Mouse (Mus musculus): ENCODE measurements around the gene Atp6v0a1. TPM values are rescaled to one million over a fixed set of nuclear protein-coding genes. Genes with fewer than 3 reads are reported as not detected.
"Not testable (repeated sequence)": the region's sequence is repeated elsewhere in the genome, so short reads cannot be mapped to it uniquely, and the experiment has no call there.

Atp6v0a1 gene
- polyA plus RNA-seq, 1 experiment from 2014 or later: 47.8 TPM

DNA sequence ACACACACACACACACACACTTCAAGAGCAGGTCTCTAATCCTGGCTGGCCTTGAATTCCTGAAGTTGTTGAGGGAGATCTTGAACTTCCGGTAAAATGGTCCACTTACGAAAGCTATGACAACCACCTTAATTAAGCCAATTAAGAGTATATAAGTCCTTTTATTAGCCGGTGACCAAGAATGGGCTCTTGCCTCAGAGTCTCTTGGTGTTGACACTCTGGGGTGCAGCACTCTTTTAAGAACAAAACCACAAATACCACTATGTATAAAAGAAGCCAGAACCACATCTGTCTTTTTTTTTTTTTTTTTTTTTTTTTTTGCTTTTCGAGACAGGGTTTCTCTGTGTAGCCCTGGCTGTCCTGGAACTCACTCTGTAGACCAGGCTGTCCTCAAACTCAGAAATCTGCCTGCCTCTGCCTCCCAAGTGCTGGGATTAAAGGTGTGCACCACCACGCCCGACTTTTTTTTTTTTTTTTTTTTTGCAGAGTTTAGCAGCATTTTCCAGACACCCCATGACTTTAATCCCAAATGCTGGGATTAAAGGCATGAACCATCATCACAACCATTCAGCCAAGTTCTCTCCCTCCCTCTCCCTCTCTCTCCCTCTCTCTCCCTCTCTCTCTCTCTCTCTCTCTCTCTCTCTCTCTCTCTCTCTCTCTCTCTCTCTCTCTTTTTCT is 7.2 kb upstream of the Atp6v0a1 start:
- H3K9me3 ChIP-seq (replicated peaks; ENCODE audit: control insufficient read depth, low read length); H3K4me1 ChIP-seq (ENCODE audit: control insufficient read depth, insufficient read depth, low read length); H3K9ac ChIP-seq (ENCODE audit: low read length); H3K27ac ChIP-seq (ENCODE audit: low read length); H3K4me2 ChIP-seq (ENCODE audit: low read depth, low read length); ATAC-seq (ENCODE audit: insufficient read depth, low FRiP score); H3K36me3 ChIP-seq (ENCODE audit: control insufficient read depth, insufficient read depth, low read length); H3K4me3 ChIP-seq (replicated peaks; ENCODE audit: low read length); H3K27me3 ChIP-seq (ENCODE audit: control insufficient read depth, insufficient read depth, low read length): not testable (repeated sequence)
- WGBS: 84% methylated on average over 6 of the region's 6 CpGs

GRCm38 (mm10) chr11:101003025-101003685 is 6.1 kb upstream of the Atp6v0a1 start:
- peak; percentile 37; the same call in 1 of the 2 replicates for ATAC-seq (ENCODE audit: insufficient read depth, low FRiP score)
- H3K27ac ChIP-seq (ENCODE audit: low read length): peak overlapping the region; percentile 23; the same call in 1 of the 2 replicates
- 35% methylated on average over 3 of the region's 3 CpGs for WGBS

GRCm38 (mm10) chr11:101008206-101009045 is 826 bp upstream of the Atp6v0a1 start:
- whole genome bisulfite sequencing: 42% methylated on average over 14 of the region's 14 CpGs
- peak overlapping the region; percentile 88 for H3K4me2 ChIP-seq (ENCODE audit: low read depth, low read length)
- no peak for ATAC-seq (ENCODE audit: insufficient read depth, low FRiP score)
- H3K9ac ChIP-seq (ENCODE audit: low read length): peak overlapping the region; percentile 66
- peaks cover 13% of the 10 kb centered on the region for H3K4me1 ChIP-seq (ENCODE audit: control insufficient read depth, insufficient read depth, low read length)
- H3K27ac ChIP-seq (ENCODE audit: low read length): peak overlapping the region; percentile 77
- H3K36me3 ChIP-seq (ENCODE audit: control insufficient read depth, insufficient read depth, low read length): no peaks in the 10 kb centered on the region
- no peaks in the 10 kb centered on the region for H3K27me3 ChIP-seq (ENCODE audit: control insufficient read depth, insufficient read depth, low read length)
- H3K9me3 ChIP-seq (replicated peaks; ENCODE audit: control insufficient read depth, low read length): no peaks in the 10 kb centered on the region
- peak overlapping the region; percentile 61 for H3K4me3 ChIP-seq (replicated peaks; ENCODE audit: low read length)

More at GRCm38 (mm10) chr11:101003025-101003685, 6.1 kb upstream of the Atp6v0a1 start:
- Histone ChIP-seq H3K4me1 (ENCODE audit: control insufficient read depth, insufficient read depth, low read length) (no peaks in the 10 kb centered on the region), H3K4me3 (replicated peaks; ENCODE audit: low read length) (no peak overlapping the region), H3K9me3 (replicated peaks; ENCODE audit: control insufficient read depth, low read length) (no peaks in the 10 kb centered on the region), H3K9ac (ENCODE audit: low read length) (no peak overlapping the region), H3K4me2 (ENCODE audit: low read depth, low read length) (no peak overlapping the region), H3K27me3 (ENCODE audit: control insufficient read depth, insufficient read depth, low read length) (no peaks in the 10 kb centered on the region), H3K36me3 (ENCODE audit: control insufficient read depth, insufficient read depth, low read length) (no peaks in the 10 kb centered on the region)

GRCm38 (mm10) chr11:101009888-101010784 is 884 bp downstream of the Atp6v0a1 start:
- Histone ChIP-seq H3K9me3 (replicated peaks; ENCODE audit: control insufficient read depth, low read length) (no peaks in the 10 kb centered on the region), H3K27ac (ENCODE audit: low read length) (peak overlapping the region; percentile 82), H3K27me3 (ENCODE audit: control insufficient read depth, insufficient read depth, low read length) (no peaks in the 10 kb centered on the region), H3K4me1 (ENCODE audit: control insufficient read depth, insufficient read depth, low read length) (peaks cover 13% of the 10 kb centered on the region), H3K4me3 (replicated peaks; ENCODE audit: low read length) (peak overlapping the region; percentile 61), H3K9ac (ENCODE audit: low read length) (peak overlapping the region; percentile 85), H3K4me2 (ENCODE audit: low read depth, low read length) (peak overlapping the region; percentile 88), H3K36me3 (ENCODE audit: control insufficient read depth, insufficient read depth, low read length) (peaks cover 9% of the 10 kb centered on the region; the same call in 1 of the 2 replicates)
- ATAC-seq (ENCODE audit: insufficient read depth, low FRiP score): no peak
- WGBS: 6% methylated on average over 29 of the region's 29 CpGs

DNA sequence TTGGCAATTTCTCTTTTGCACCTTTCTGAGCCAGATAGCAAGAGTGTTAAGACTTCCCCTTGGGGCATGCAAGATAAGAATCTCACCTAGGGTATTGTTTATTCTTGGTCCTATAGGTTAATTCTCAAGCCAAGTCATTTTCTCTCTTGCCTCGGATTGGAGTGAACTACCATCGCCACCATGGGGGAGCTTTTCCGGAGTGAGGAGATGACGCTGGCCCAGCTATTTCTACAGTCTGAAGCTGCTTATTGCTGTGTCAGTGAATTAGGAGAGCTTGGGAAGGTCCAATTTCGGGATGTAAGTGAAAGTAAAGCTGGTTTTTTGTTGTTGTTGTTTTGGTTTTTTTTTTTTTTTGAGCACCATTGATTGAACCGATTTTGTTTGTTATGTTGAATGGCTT is 2.4 kb downstream of the Atp6v0a1 start:
- Histone ChIP-seq H3K9me3 (replicated peaks; ENCODE audit: control insufficient read depth, low read length) (no peaks in the 10 kb centered on the region), H3K4me2 (ENCODE audit: low read depth, low read length) (no peak overlapping the region), H3K4me1 (ENCODE audit: control insufficient read depth, insufficient read depth, low read length) (peaks cover 13% of the 10 kb centered on the region), H3K27ac (ENCODE audit: low read length) (no peak overlapping the region), H3K27me3 (ENCODE audit: control insufficient read depth, insufficient read depth, low read length) (no peaks in the 10 kb centered on the region), H3K36me3 (ENCODE audit: control insufficient read depth, insufficient read depth, low read length) (peaks cover 10% of the 10 kb centered on the region; the same call in 1 of the 2 replicates), H3K4me3 (replicated peaks; ENCODE audit: low read length) (no peak overlapping the region), H3K9ac (ENCODE audit: low read length) (no peak overlapping the region)
- 81% methylated on average over 6 of the region's 6 CpGs for WGBS
- no peak for ATAC-seq (ENCODE audit: insufficient read depth, low FRiP score)

GRCm38 (mm10) chr11:101023371-101023770 is 14.1 kb downstream of the Atp6v0a1 start:
- Histone ChIP-seq H3K9me3 (replicated peaks; ENCODE audit: control insufficient read depth, low read length) (no peaks in the 10 kb centered on the region), H3K4me3 (replicated peaks; ENCODE audit: low read length) (no peak overlapping the region), H3K4me2 (ENCODE audit: low read depth, low read length) (no peak overlapping the region), H3K9ac (ENCODE audit: low read length) (no peak overlapping the region), H3K27me3 (ENCODE audit: control insufficient read depth, insufficient read depth, low read length) (no peaks in the 10 kb centered on the region), H3K4me1 (ENCODE audit: control insufficient read depth, insufficient read depth, low read length) (no peaks in the 10 kb centered on the region), H3K27ac (ENCODE audit: low read length) (no peak overlapping the region), H3K36me3 (ENCODE audit: control insufficient read depth, insufficient read depth, low read length) (no peaks in the 10 kb centered on the region; the same call in 1 of the 2 replicates)
- WGBS: 80% methylated on average over 12 of the region's 12 CpGs
- ATAC-seq (ENCODE audit: insufficient read depth, low FRiP score): no peak

GRCm38 (mm10) chr11:101024001-101024400 is 14.7 kb downstream of the Atp6v0a1 start:
- no peak for ATAC-seq (ENCODE audit: insufficient read depth, low FRiP score)
- no peaks in the 10 kb centered on the region for H3K4me1 ChIP-seq (ENCODE audit: control insufficient read depth, insufficient read depth, low read length)
- H3K9me3 ChIP-seq (replicated peaks; ENCODE audit: control insufficient read depth, low read length): no peaks in the 10 kb centered on the region
- H3K27me3 ChIP-seq (ENCODE audit: control insufficient read depth, insufficient read depth, low read length): no peaks in the 10 kb centered on the region
- no peak overlapping the region for H3K27ac ChIP-seq (ENCODE audit: low read length)
- WGBS: 77% methylated on average over 4 of the region's 4 CpGs
- H3K4me2 ChIP-seq (ENCODE audit: low read depth, low read length): no peak overlapping the region
- H3K4me3 ChIP-seq (replicated peaks; ENCODE audit: low read length): no peak overlapping the region
- H3K36me3 ChIP-seq (ENCODE audit: control insufficient read depth, insufficient read depth, low read length): no peaks in the 10 kb centered on the region; the same call in 1 of the 2 replicates
- no peak overlapping the region for H3K9ac ChIP-seq (ENCODE audit: low read length)

DNA sequence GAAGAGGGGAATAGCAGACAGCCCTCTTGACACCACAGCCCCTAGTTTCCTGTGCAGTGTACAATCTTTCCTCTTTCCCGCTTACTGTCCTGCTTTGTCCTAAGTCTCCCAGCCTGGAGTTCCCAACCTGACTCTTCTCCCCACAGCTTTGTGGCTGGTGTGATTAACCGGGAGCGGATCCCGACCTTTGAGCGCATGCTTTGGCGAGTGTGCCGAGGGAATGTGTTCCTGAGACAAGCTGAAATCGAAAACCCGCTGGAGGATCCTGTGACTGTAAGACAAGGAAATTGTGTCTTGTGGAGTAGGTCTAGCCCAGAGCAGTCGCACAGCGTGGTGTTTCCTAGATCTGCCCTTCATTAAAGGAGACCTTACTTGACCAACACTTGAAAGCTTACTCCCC is 17.9 kb downstream of the Atp6v0a1 start:
- H3K9me3 ChIP-seq (replicated peaks; ENCODE audit: control insufficient read depth, low read length): no peaks in the 10 kb centered on the region
- H3K4me1 ChIP-seq (ENCODE audit: control insufficient read depth, insufficient read depth, low read length): no peaks in the 10 kb centered on the region
- H3K4me2 ChIP-seq (ENCODE audit: low read depth, low read length): no peak overlapping the region
- WGBS: 89% methylated on average over 11 of the region's 11 CpGs
- H3K9ac ChIP-seq (ENCODE audit: low read length): no peak overlapping the region
- no peaks in the 10 kb centered on the region for H3K27me3 ChIP-seq (ENCODE audit: control insufficient read depth, insufficient read depth, low read length)
- H3K36me3 ChIP-seq (ENCODE audit: control insufficient read depth, insufficient read depth, low read length): no peaks in the 10 kb centered on the region; the same call in 1 of the 2 replicates
- no peak overlapping the region for H3K27ac ChIP-seq (ENCODE audit: low read length)
- no peak for ATAC-seq (ENCODE audit: insufficient read depth, low FRiP score)
- no peak overlapping the region for H3K4me3 ChIP-seq (replicated peaks; ENCODE audit: low read length)
